13 mouse cellular contexts compared by ENCODE assay signal in the genomic region with DNA sequence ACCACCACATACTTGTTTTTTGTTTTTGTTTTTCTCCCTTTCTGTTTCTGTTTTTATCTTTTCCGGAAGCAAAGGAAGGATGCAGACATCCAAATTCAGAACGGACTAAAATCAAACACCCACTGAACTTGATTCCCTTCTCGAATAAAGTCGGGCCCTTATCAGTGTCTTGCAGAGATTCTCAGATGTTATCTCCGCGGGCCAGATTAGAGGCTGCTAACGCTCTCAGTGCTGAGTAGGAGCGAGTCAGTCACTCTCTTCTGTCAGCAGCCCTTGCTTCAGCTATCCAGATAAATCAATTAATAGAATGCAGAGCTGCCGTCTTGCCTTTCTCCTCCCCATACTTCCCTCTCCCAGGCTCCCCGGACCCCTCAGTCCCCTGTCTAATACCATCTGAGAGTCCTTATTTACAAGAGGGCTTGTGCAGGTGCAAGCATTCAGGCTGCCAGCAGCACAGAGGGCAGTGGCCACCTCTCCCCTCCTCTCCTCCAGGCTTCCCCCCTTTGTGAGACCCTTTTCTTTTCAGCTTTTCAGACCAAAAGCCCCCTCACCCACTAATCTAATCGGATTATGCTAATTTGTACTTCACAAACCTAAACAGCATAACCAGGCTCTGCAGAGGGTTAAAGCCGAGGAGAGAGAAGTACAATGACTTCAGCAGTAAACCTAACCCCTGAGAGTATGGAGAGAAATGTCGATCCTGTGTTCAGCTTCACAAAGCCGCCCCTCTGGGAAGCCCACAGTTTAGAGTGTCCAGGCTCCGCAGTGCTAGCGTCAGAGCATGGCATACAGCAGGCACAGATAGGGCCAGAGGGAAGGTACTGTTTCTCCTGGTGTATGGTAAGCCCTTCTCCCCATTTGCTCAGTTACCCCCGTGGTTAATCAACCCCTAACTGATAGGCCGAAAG. TPM values are rescaled to one million over a fixed set of nuclear protein-coding genes. Genes with fewer than 3 reads are reported as not detected.
A peak's percentile ranks its signal among the peaks of the same experiment; 100 is the strongest.
DNase-seq lines count a peak whose midpoint lies in the region; ATAC-seq and TF ChIP-seq lines count a peak whose summit lies in the region.
"Had no signal": no experiment of that assay in that cellular context is flagged by ENCODE, and none has a peak within 500 bp of the region (broad histone marks: within the 10 kb centered on the region; RNA-seq: fewer than 3 reads in every experiment).

No protein-coding gene starts in this region.

- H3K4me2 ChIP-seq in forebrain, embryonic 15.5 days (replicated peaks), result 0 out of 2 replicates have a peak overlapping the region, but pooled peaks have one; percentile 17
- H3K4me2 ChIP-seq in midbrain, embryonic 13.5 days (replicated peaks), result peak overlapping the region; percentile 41

- ATAC-seq in forebrain, embryonic 15.5 days (replicated peaks), result peak; percentile 76
- peak; percentile 98 for ATAC-seq in midbrain, embryonic 13.5 days

- no peak for TF ChIP-seq CTCF in bone marrow, adult 2 months (IDR thresholded peaks at IDR 0.05; ENCODE audit: control insufficient read depth, insufficient read depth, low read length)

- 0 out of 2 replicates have a peak overlapping the region, but pooled peaks have one; percentile 8 for H3K9ac ChIP-seq in forebrain, embryonic 15.5 days (replicated peaks)
- H3K9ac ChIP-seq in midbrain, embryonic 13.5 days (replicated peaks), result no peak overlapping the region

- peaks cover 40% of the 10 kb centered on the region for H3K4me1 ChIP-seq in heart, embryonic 10.5 days
- H3K4me1 ChIP-seq in bone marrow, adult 2 months (ENCODE audit: control insufficient read depth, insufficient read depth, low read length), result peaks cover 5% of the 10 kb centered on the region; the same call in 1 of the 2 replicates
- H3K4me1 ChIP-seq in forebrain, embryonic 15.5 days, result peaks cover 12% of the 10 kb centered on the region; the same call in 1 of the 2 replicates
- peaks cover 41% of the 10 kb centered on the region for H3K4me1 ChIP-seq in midbrain, embryonic 13.5 days (replicated peaks)

- peak overlapping the region; percentile 40 for H3K4me3 ChIP-seq in heart, embryonic 10.5 days
- no peak overlapping the region for H3K4me3 ChIP-seq in bone marrow, adult 2 months (replicated peaks; ENCODE audit: control insufficient read depth, low read depth, low read length)
- H3K4me3 ChIP-seq in forebrain, embryonic 15.5 days, result no peak overlapping the region
- H3K4me3 ChIP-seq in midbrain, embryonic 13.5 days (replicated peaks), result 0 out of 2 replicates have a peak overlapping the region, but pooled peaks have one; percentile 8

- H3K27me3 ChIP-seq in heart, embryonic 10.5 days (ENCODE audit: insufficient read depth, poor library complexity, severe bottlenecking), result no peaks in the 10 kb centered on the region
- H3K27me3 ChIP-seq in forebrain, embryonic 15.5 days, result no peaks in the 10 kb centered on the region
- H3K27me3 ChIP-seq in midbrain, embryonic 13.5 days, result no peaks in the 10 kb centered on the region

- DNase-seq in heart, embryonic 10.5 days (ENCODE audit: low spot score), result no peak
- DNase-seq in heart, postnatal 36 days, result no peak
- DNase-seq in yolk sac, embryonic 10.5 days (ENCODE audit: low spot score), result no peak
- no peak for DNase-seq in layer of hippocampus, postnatal 14 days (ENCODE audit: low spot score in 2 of 2)
- no peak for DNase-seq in right cerebral cortex, adult 2 months (ENCODE audit: low spot score in 2 of 2)
- DNase-seq: kidney, postnatal 10 days; liver; lung, postnatal 10 days had no signal

- H3K27ac ChIP-seq in heart, embryonic 10.5 days, result peak overlapping the region; percentile 79
- H3K27ac ChIP-seq in bone marrow, adult 2 months (ENCODE audit: control insufficient read depth, insufficient read depth, low read depth, low read length, poor library complexity), result peak overlapping the region; percentile 33; the same call in 1 of the 2 replicates
- H3K27ac ChIP-seq in forebrain, embryonic 15.5 days (replicated peaks), result no peak overlapping the region
- peak overlapping the region; percentile 81 for H3K27ac ChIP-seq in midbrain, embryonic 13.5 days

- H3K36me3 ChIP-seq in heart, embryonic 10.5 days, result no peaks in the 10 kb centered on the region
- H3K36me3 ChIP-seq in forebrain, embryonic 15.5 days, result no peaks in the 10 kb centered on the region
- H3K36me3 ChIP-seq in midbrain, embryonic 13.5 days, result no peaks in the 10 kb centered on the region

- 7% methylated on average over 18 of the region's 18 CpGs for WGBS in heart, embryonic 10.5 days
- 45% methylated on average over 18 of the region's 18 CpGs for WGBS in bone marrow, adult 2 months
- WGBS in forebrain, embryonic 15.5 days, result 4% methylated on average over 18 of the region's 18 CpGs
- 3% methylated on average over 18 of the region's 18 CpGs for WGBS in midbrain, embryonic 13.5 days

- no peaks in the 10 kb centered on the region for H3K9me3 ChIP-seq in heart, embryonic 10.5 days
- H3K9me3 ChIP-seq in forebrain, embryonic 15.5 days, result no peaks in the 10 kb centered on the region
- no peaks in the 10 kb centered on the region for H3K9me3 ChIP-seq in midbrain, embryonic 13.5 days

- intact Hi-C loops in heart, postnatal 36 days (cut with DNase I), result no loop called here

- no peak for TF ChIP-seq POLR2A in bone marrow, adult 2 months (IDR thresholded peaks at IDR 0.05; ENCODE audit: borderline replicate concordance, control insufficient read depth, low read depth, low read length)

RNA-seq across cellular contexts. Expression of gene Tal2, which starts 17.6 kb away (rescaled TPM):
- polyA plus RNA-seq in heart, embryonic 10.5 days (2016; fragmentation: Nextera tagmentation; extraction: Ambion mirVana), result 0.27 and 0.31 TPM in 2 replicates
- total RNA-seq in heart, postnatal 36 days (2021), result under 1 TPM in 1 of 2 experiments, not detected in 1; 0.08 TPM
- not detected in 2 replicates for polyA plus RNA-seq in bone marrow, adult 2 months (2011; ENCODE audit: insufficient read depth, insufficient read length, low replicate concordance, missing spikeins)
- polyA plus RNA-seq in forebrain, embryonic 15.5 days (2015; fragmentation: Nextera tagmentation; extraction: Ambion mirVana), result 0.10 and 0.13 TPM in 2 replicates
- polyA plus RNA-seq in midbrain, embryonic 13.5 days (2015; fragmentation: Nextera tagmentation; extraction: Ambion mirVana), result 30.1 and 35.7 TPM in 2 replicates
- total RNA-seq in layer of hippocampus, postnatal 14 days (2021), result not detected
- total RNA-seq: common myeloid progenitor, adult 5-6 weeks; MEL had no signal

RNA-seq across cellular contexts. Expression of gene Tmem38b, which starts 28.7 kb away (rescaled TPM):
- 10.8 and 18.2 TPM in 2 replicates for polyA plus RNA-seq in heart, embryonic 10.5 days (2016; fragmentation: Nextera tagmentation; extraction: Ambion mirVana)
- total RNA-seq in heart, postnatal 36 days (2021), result 10 to 100 TPM; 18.5 to 24.0 TPM
- polyA plus RNA-seq in bone marrow, adult 2 months (2011; ENCODE audit: insufficient read depth, insufficient read length, low replicate concordance, missing spikeins), result 3.8 and 5.0 TPM in 2 replicates
- polyA plus RNA-seq in forebrain, embryonic 15.5 days (2015; fragmentation: Nextera tagmentation; extraction: Ambion mirVana), result 5.6 and 6.7 TPM in 2 replicates
- 11.1 TPM in 2 replicates for polyA plus RNA-seq in midbrain, embryonic 13.5 days (2015; fragmentation: Nextera tagmentation; extraction: Ambion mirVana)
- total RNA-seq in layer of hippocampus, postnatal 14 days (2021), result 10 to 100 TPM; 15.2 to 15.5 TPM

Comparison
In these comparisons a context has a peak if more than half of its experiments do, and no peak if none do; other contexts are left out.
1. H3K4me3 ChIP-seq: peak in heart, embryonic 10.5 days (single experiment) and midbrain, embryonic 13.5 days (single experiment); none in bone marrow, adult 2 months (single experiment) and forebrain, embryonic 15.5 days (single experiment).
2. RNA of gene Tal2, which starts 17.6 kb away (polyA plus RNA-seq): 30.1 to 35.7 TPM in midbrain, embryonic 13.5 days; 0.27 to 0.31 TPM in heart, embryonic 10.5 days, 0.10 to 0.13 TPM in forebrain, embryonic 15.5 days and not detected in bone marrow, adult 2 months; every median in the first group is over 10 times any median in the second.